Mouse (Mus musculus) heart, embryonic 16.5 days (tissue): ENCODE measurements around the gene Olfr348. TPM values are rescaled to one million over a fixed set of nuclear protein-coding genes. Genes with fewer than 3 reads are reported as not detected.

Experiments
- ATAC-seq: fragments of 200-750 bp; cut with Nextera tagmentation; replicated peaks from 2 replicates; pipeline ENCODE4 v1.8.0; 2017; ENCODE audit warnings: moderate number of reproducible peaks; ENCODE audit not compliant: insufficient read depth, low FRiP score; ENCODE audit errors: extremely low read depth
- H3K27ac ChIP-seq: fragments of 300-500 bp; sonication (generic); 2 replicates; pipeline ENCODE4 v1.5.1; 2014; ENCODE audit warnings: mild to moderate bottlenecking, low read length, control low read depth, moderate library complexity
- H3K27me3 ChIP-seq: fragments of 300-500 bp; sonication (generic); 2 replicates; pipeline ENCODE4 v1.6.1; 2014; ENCODE audit warnings: low read length, mixed read lengths; ENCODE audit not compliant: control insufficient read depth, insufficient read depth
- H3K36me3 ChIP-seq: fragments of 300-500 bp; sonication (generic); 2 replicates; pipeline ENCODE4 v1.6.1; 2014; ENCODE audit not compliant: control insufficient read depth, insufficient read depth
- H3K4me1 ChIP-seq: fragments of 300-500 bp; sonication (generic); 2 replicates; pipeline ENCODE4 v1.6.1; 2014; ENCODE audit warnings: low read length, mixed read lengths; ENCODE audit not compliant: control insufficient read depth, insufficient read depth
- H3K4me2 ChIP-seq: fragments of 300-500 bp; sonication (generic); 2 replicates; pipeline ENCODE4 v1.6.1; 2014; ENCODE audit warnings: low read depth, mild to moderate bottlenecking, control low read depth, low read length
- H3K4me3 ChIP-seq: fragments of 300-500 bp; sonication (generic); 2 replicates; pipeline ENCODE4 v1.5.1; 2014; ENCODE audit warnings: mild to moderate bottlenecking, control low read depth, low read length
- H3K9ac ChIP-seq: fragments of 300-500 bp; sonication (generic); 2 replicates; pipeline ENCODE4 v1.6.1; 2014; ENCODE audit warnings: low read length, control low read depth
- H3K9me3 ChIP-seq: fragments of 300-500 bp; sonication (generic); replicated peaks from 2 replicates; pipeline ENCODE4 v1.6.1; 2016; ENCODE audit warnings: low read length; ENCODE audit not compliant: control insufficient read depth
- WGBS: fragments of 180-500 bp; shearing (Covaris S2); extraction: QIAGEN DNeasy Blood & Tissue Kit; methylation state at CpG from one replicate; pipeline ENCODE4 v1.1.7; 2014; 5-methylcytosine and 5-hydroxymethylcytosine counted together
- polyA plus RNA-seq: library from polyadenylated mRNA; unstranded; fragments of >200 nt; fragmentation: Nextera tagmentation; extraction: Ambion mirVana; gene quantifications from 2 replicates; pipeline ENCODE4 v1.2.1, GENCODE M21; 2015

The Olfr348 gene
- polyA plus RNA-seq, result not detected in 2 replicates

GRCm38 (mm10) chr2:36783976-36784375, at the start of gene Olfr348:
Gene Olfr348 (plus strand): TSS chr2:36784276.
- Histone ChIP-seq H3K9ac (no peak within 1 kb of the TSS), H3K36me3 (no peaks in the 10 kb centered on the region), H3K27ac (no peak within 1 kb of the TSS), H3K4me1 (no peaks in the 10 kb centered on the region), H3K9me3 (peaks cover 5% of the 10 kb centered on the region; the same call in 1 of the 2 replicates), H3K27me3 (no peaks in the 10 kb centered on the region), H3K4me2 (no peak within 1 kb of the TSS), H3K4me3 (no peak within 1 kb of the TSS)
- no peak for ATAC-seq
- WGBS, result 52% methylated on average over 2 of the region's 2 CpGs

- H3K36me3 ChIP-seq, result no peaks in the 10 kb centered on the region
- no peak for ATAC-seq
- no peaks in the 10 kb centered on the region for H3K27me3 ChIP-seq
- H3K4me1 ChIP-seq, result no peaks in the 10 kb centered on the region
- H3K4me2 ChIP-seq, result no peak overlapping the region
- H3K27ac ChIP-seq, result no peak overlapping the region
- 41% methylated on average over 3 of the region's 3 CpGs for WGBS
- H3K9ac ChIP-seq, result no peak overlapping the region
- no peaks in the 10 kb centered on the region; the same call in none of the 2 replicates for H3K9me3 ChIP-seq
- no peak overlapping the region for H3K4me3 ChIP-seq
Measured at GRCm38 (mm10) chr2:36736226-36736625, 47.9 kb upstream of the Olfr348 start.

- H3K4me2 ChIP-seq, result no peak within 1 kb of the TSS
- H3K36me3 ChIP-seq, result no peaks in the 10 kb centered on the region
- no peak for ATAC-seq
- H3K4me1 ChIP-seq, result no peaks in the 10 kb centered on the region
- peaks cover 5% of the 10 kb centered on the region; the same call in 1 of the 2 replicates for H3K9me3 ChIP-seq
- H3K27ac ChIP-seq, result no peak within 1 kb of the TSS
- no peak within 1 kb of the TSS for H3K4me3 ChIP-seq
- WGBS, result 76% methylated on average over 2 of the region's 2 CpGs
- no peaks in the 10 kb centered on the region for H3K27me3 ChIP-seq
- H3K9ac ChIP-seq, result no peak within 1 kb of the TSS
Measured at GRCm38 (mm10) chr2:36790238-36790637, 6.2 kb downstream of the Olfr348 start, which contains the start of gene Olfr50. Gene Olfr50 (plus strand): TSS chr2:36790538.

GRCm38 (mm10) chr2:36816932-36817331, 32.9 kb downstream of the Olfr348 start, which contains the start of gene Olfr3:
Gene Olfr3 (minus strand): TSS chr2:36817032.
- Histone ChIP-seq H3K27me3 (no peaks in the 10 kb centered on the region), H3K4me2 (no peak within 1 kb of the TSS), H3K4me3 (no peak within 1 kb of the TSS), H3K36me3 (no peaks in the 10 kb centered on the region), H3K4me1 (no peaks in the 10 kb centered on the region), H3K9ac (no peak within 1 kb of the TSS), H3K9me3 (peaks cover 7% of the 10 kb centered on the region), H3K27ac (no peak within 1 kb of the TSS)
- 60% methylated on average over 1 of the region's 1 CpGs for WGBS
- ATAC-seq, result no peak

Other genes with a start within 250 kb of the Olfr348 start
- not detected in 2 replicates for gene Olfr344, start 217.6 kb upstream of the Olfr348 start, polyA plus RNA-seq
- gene Olfr345, start 144.2 kb upstream of the Olfr348 start, polyA plus RNA-seq, result not detected in 2 replicates
- not detected in 2 replicates for gene Olfr346, start 98.5 kb upstream of the Olfr348 start, polyA plus RNA-seq
- gene Olfr347, start 52.4 kb upstream of the Olfr348 start, polyA plus RNA-seq, result not detected in 2 replicates
- not detected in 2 replicates for gene Olfr50, start 6.3 kb downstream of the Olfr348 start, polyA plus RNA-seq
- not detected in 2 replicates for gene Olfr3, start 32.8 kb downstream of the Olfr348 start, polyA plus RNA-seq
- not detected in 2 replicates for gene Olfr350, start 62.0 kb downstream of the Olfr348 start, polyA plus RNA-seq
- not detected in 2 replicates for gene Olfr351, start 78.4 kb downstream of the Olfr348 start, polyA plus RNA-seq
- gene Olfr352, start 84.2 kb downstream of the Olfr348 start, polyA plus RNA-seq, result not detected in 2 replicates
- gene Olfr353, start 108.7 kb downstream of the Olfr348 start, polyA plus RNA-seq, result not detected in 2 replicates
- not detected in 2 replicates for gene Olfr354, start 121.4 kb downstream of the Olfr348 start, polyA plus RNA-seq
- not detected in 2 replicates for gene Olfr355, start 144.6 kb downstream of the Olfr348 start, polyA plus RNA-seq
- not detected in 2 replicates for gene Olfr356, start 152.8 kb downstream of the Olfr348 start, polyA plus RNA-seq
- gene Olfr357, start 209.6 kb downstream of the Olfr348 start, polyA plus RNA-seq, result not detected in 2 replicates
- gene Olfr358, start 225.1 kb downstream of the Olfr348 start, polyA plus RNA-seq, result not detected in 2 replicates